Mouse (Mus musculus) lung, postnatal 0 days (tissue): Measurements from ENCODE around the gene Elmo1. TPM values are rescaled to one million over a fixed set of nuclear protein-coding genes. Genes with fewer than 3 reads are reported as not detected.

Experiments
- ATAC-seq: fragments of 200-750 bp; cut with Nextera tagmentation; 2 replicates; pipeline ENCODE4 v1.8.0; 2017; ENCODE audit warnings: moderate library complexity
- DNase-seq: peaks from one replicate; pipeline ENCODE4 v3.0.0-alpha.2; 2016; ENCODE audit warnings: low spot score
- H3K27ac ChIP-seq: fragments of 300-500 bp; sonication (generic); 2 replicates; pipeline ENCODE4 v1.5.1; 2014; ENCODE audit warnings: antibody characterized with exemption, mild to moderate bottlenecking, low read length, mixed read lengths
- H3K27me3 ChIP-seq: fragments of 300-500 bp; sonication (generic); replicated peaks from 2 replicates; pipeline ENCODE4 v1.6.1; 2014; ENCODE audit warnings: low read length, mixed read lengths; ENCODE audit not compliant: insufficient read depth
- H3K36me3 ChIP-seq: fragments of 300-500 bp; sonication (generic); 2 replicates; pipeline ENCODE4 v1.6.1; 2014; ENCODE audit warnings: low read length, mixed read lengths; ENCODE audit not compliant: insufficient read depth
- H3K4me1 ChIP-seq: fragments of 300-500 bp; sonication (generic); 2 replicates; pipeline ENCODE4 v1.6.1; 2014; ENCODE audit warnings: antibody characterized with exemption, low read depth, low read length, mixed read lengths; ENCODE audit not compliant: insufficient read depth
- H3K4me2 ChIP-seq: fragments of 300-500 bp; sonication (generic); replicated peaks from 2 replicates; pipeline ENCODE4 v1.6.1; 2014; ENCODE audit warnings: low read depth, mild to moderate bottlenecking, low read length, moderate library complexity, mixed read lengths
- H3K4me3 ChIP-seq: fragments of 300-500 bp; sonication (generic); 2 replicates; pipeline ENCODE4 v1.5.1; 2014; ENCODE audit warnings: low read depth, low read length
- H3K9ac ChIP-seq: fragments of 300-500 bp; sonication (generic); replicated peaks from 2 replicates; pipeline ENCODE4 v1.6.1; 2014; ENCODE audit warnings: low read depth, mild to moderate bottlenecking
- H3K9me3 ChIP-seq: fragments of 300-500 bp; sonication (generic); 2 replicates; pipeline ENCODE4 v1.6.1; 2016; ENCODE audit warnings: low read length, mixed read lengths
- CTCF ChIP-seq: IDR thresholded peaks from 2 replicates; pipeline ENCODE4 v1.5.1; 2016; ENCODE audit warnings: antibody characterized with exemption, mild to moderate bottlenecking
- EP300 ChIP-seq: IDR thresholded peaks from 2 replicates; pipeline ENCODE4 v1.6.1; 2016; ENCODE audit warnings: antibody characterized with exemption, mild to moderate bottlenecking, control low read depth
- WGBS: fragments of 180-500 bp; shearing (Covaris S2); extraction: QIAGEN DNeasy Blood & Tissue Kit; methylation state at CpG from one replicate; pipeline ENCODE4 v1.1.7; 2014; 5-methylcytosine and 5-hydroxymethylcytosine counted together
- polyA plus RNA-seq: library from polyadenylated mRNA; unstranded; fragments of >200 nt; fragmentation: Nextera tagmentation; extraction: Ambion mirVana; gene quantifications from 2 replicates; pipeline ENCODE4 v1.2.1, GENCODE M21; 2015

Elmo1 gene
- polyA plus RNA-seq, 1 experiment from 2014 or later = 20.8 TPM

DNA sequence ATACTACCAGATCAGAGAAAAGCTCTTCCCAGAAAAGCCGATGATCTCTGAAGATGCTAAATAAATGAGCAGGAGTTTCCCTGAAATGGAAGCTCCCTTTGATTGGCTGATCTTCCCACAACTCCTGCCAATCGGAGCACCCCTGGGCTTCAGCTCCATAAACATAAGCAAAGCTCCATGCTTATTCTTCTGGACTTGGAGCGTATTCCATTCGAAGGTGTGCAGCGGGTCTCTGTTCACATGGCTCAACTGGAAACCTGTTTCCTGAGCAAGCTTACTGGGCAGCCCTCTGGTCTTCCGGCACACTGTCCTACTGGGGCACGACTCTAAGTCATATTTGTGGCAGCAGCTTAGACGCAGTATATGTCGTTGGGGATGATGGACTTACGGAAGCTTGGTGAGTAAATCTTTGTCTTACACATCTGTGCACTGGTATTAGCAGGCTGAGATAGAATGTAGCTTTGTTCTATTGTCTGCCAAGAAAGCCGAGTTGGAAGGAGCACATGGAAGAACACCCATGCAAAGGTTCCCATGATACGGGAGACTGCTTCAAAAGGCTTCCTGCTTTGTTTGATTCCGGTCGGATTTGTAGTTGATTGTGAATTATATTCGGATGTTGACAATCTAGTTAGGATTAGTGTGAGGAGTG lies 382.6 kb downstream of the Elmo1 start:
- H3K27ac ChIP-seq = no peak overlapping the region
- H3K4me3 ChIP-seq = no peak overlapping the region
- TF ChIP-seq EP300 (no peak), CTCF (no peak)
- H3K9me3 ChIP-seq = no peaks in the 10 kb centered on the region
- ATAC-seq (no peak), DNase-seq (no peak)
- WGBS = 85% methylated on average over 15 of the region's 15 CpGs
- H3K27me3 ChIP-seq = no peaks in the 10 kb centered on the region
- no peak overlapping the region for H3K9ac ChIP-seq
- H3K36me3 ChIP-seq = no peaks in the 10 kb centered on the region
- H3K4me2 ChIP-seq = no peak overlapping the region
- H3K4me1 ChIP-seq = no peaks in the 10 kb centered on the region

DNA sequence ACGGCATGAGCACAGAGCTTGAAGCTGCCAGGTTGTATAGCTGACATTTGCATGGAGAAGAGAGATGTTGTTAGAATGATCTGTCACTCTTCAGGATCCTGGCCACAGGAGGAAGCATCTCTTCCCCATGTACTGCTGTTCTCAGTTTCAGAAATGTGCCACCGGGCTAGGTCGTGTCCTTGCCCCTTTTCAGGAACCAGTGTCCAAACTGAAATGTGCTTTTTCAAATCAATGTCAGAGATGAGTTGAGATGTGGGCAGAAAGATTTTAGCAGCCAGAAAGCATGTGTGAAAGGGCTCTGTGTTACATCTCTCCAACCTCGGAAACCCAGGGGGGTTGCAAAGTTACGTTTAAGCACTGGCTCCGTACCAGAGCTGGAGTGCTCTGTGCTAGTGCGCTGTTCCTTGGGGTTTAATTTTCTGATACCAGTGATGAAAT lies 383.3 kb downstream of the Elmo1 start:
- Histone ChIP-seq H3K4me1 (no peaks in the 10 kb centered on the region), H3K27ac (no peak overlapping the region), H3K4me3 (no peak overlapping the region), H3K27me3 (no peaks in the 10 kb centered on the region), H3K36me3 (no peaks in the 10 kb centered on the region), H3K4me2 (no peak overlapping the region), H3K9ac (no peak overlapping the region), H3K9me3 (no peaks in the 10 kb centered on the region)
- TF ChIP-seq EP300 (no peak), CTCF (no peak)
- 82% methylated on average over 7 of the region's 7 CpGs for WGBS
- DNase-seq (no peak), ATAC-seq (no peak)

DNA sequence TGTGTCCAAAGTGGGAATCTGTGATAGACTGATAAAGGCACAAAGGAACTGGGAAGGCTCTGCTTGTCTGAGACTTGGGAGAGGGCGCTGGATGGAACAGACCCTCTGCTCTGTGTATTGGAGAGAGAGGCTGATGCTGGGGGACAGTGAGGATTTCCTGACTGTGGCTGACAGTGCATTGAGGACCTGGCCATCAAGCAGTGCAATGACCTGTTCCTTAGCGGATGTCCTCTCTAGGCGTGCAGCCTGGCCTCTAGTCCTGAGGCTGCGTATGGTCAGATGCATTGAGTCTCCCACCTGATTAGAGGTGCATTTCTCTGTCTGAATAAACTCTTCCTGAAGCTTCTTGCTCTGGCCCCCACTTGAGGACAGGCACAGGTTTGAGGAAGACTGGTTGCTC lies 384.2 kb downstream of the Elmo1 start:
- Histone ChIP-seq H3K4me2 (no peak overlapping the region), H3K9me3 (no peaks in the 10 kb centered on the region), H3K9ac (no peak overlapping the region), H3K36me3 (no peaks in the 10 kb centered on the region), H3K27ac (no peak overlapping the region), H3K27me3 (no peaks in the 10 kb centered on the region), H3K4me3 (no peak overlapping the region), H3K4me1 (no peaks in the 10 kb centered on the region)
- no peak for DNase-seq
- no peak for ATAC-seq
- 88% methylated on average over 4 of the region's 4 CpGs for WGBS
- no peak for TF ChIP-seq EP300
- TF ChIP-seq CTCF = no peak

DNA sequence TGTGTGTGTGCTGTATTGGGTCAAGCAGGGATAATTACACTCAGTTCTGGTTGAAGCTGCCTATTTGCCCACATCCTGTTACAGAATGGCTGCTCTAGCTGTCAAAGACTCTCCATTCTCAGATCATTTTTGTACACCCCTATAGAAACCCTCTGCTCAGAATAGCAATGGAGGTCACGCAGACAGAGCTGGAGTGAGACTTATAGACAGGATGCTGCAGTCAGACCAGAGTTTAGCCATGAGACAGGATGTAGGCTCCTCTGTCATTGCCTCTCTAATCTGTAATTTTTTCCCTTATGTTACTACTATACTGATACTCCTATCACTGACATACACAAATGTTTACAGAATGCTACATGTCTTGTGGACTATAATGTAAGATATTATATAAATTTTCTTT lies 391.4 kb downstream of the Elmo1 start:
- WGBS = 73% methylated on average over 1 of the region's 1 CpGs
- DNase-seq = no peak
- ATAC-seq = no peak
- Histone ChIP-seq H3K27me3 (no peaks in the 10 kb centered on the region), H3K36me3 (no peaks in the 10 kb centered on the region), H3K4me3 (no peak overlapping the region), H3K4me2 (no peak overlapping the region), H3K4me1 (no peaks in the 10 kb centered on the region), H3K9ac (no peak overlapping the region), H3K27ac (no peak overlapping the region), H3K9me3 (no peaks in the 10 kb centered on the region)
- no peak for TF ChIP-seq CTCF
- TF ChIP-seq EP300 = no peak

DNA sequence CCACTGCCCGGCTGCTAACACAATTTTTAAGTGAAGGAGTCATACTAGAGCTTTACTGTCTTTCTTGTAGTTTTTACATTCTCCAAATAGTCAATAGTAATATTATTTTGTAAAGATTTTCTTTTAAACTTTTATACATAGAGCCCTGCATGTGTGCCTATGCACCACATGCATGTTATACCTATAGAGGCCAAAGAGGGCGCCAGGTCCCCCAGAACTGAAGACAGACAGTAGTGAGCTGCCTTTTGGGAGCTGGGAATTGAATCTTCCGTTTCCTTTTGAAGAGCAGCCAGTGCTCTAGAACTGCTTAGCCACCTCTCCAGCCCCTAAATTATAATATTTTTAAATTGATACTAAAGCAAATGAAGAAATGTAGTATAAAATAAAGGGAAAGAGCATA lies 398.7 kb downstream of the Elmo1 start:
- DNase-seq = no peak
- ATAC-seq = no peak
- no peaks in the 10 kb centered on the region for H3K27me3 ChIP-seq
- no peaks in the 10 kb centered on the region for H3K9me3 ChIP-seq
- H3K4me3 ChIP-seq = no peak overlapping the region
- TF ChIP-seq CTCF (peak; percentile 45), EP300 (no peak)
- H3K9ac ChIP-seq = no peak overlapping the region
- H3K36me3 ChIP-seq = no peaks in the 10 kb centered on the region
- H3K4me2 ChIP-seq = no peak overlapping the region
- 69% methylated on average over 3 of the region's 3 CpGs for whole genome bisulfite sequencing
- no peak overlapping the region for H3K27ac ChIP-seq
- H3K4me1 ChIP-seq = peaks cover 6% of the 10 kb centered on the region; the same call in 1 of the 2 replicates

DNA sequence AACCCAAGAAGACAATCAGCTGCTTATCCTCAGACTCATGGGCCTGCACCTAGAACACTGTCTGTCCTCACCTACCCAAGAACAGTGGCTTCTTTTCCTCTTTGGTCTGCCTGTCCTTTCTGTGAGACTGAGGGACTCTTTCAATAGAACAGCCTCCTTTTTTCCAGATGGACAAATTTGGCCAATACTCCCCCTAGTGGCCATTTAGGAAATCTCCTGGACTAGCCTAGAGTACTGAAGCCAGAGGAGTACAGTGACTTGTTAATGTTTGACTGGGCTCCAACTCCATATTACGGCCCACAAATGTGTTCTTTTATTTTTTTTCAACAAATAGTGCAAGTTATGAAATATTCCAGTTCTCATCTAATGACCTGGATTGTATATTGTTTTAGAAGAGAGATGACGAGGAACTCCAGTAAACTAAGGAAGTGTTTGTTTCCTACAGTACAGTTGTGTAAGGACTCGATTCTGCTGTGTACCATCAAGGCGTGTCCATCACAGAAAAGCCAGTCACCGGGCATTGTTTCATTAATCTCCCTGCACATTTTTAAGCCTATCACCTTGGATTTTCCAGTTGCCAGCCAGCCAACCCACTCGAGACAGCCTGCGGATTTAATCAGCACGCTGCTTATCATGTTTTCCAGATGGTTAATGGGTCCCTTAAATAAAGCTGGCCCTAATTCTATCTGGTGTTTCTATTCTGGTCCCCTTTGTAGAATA lies 399.5 kb downstream of the Elmo1 start:
- Histone ChIP-seq H3K4me3 (no peak overlapping the region), H3K36me3 (no peaks in the 10 kb centered on the region), H3K4me2 (no peak overlapping the region), H3K9me3 (no peaks in the 10 kb centered on the region), H3K4me1 (peaks cover 6% of the 10 kb centered on the region; the same call in 1 of the 2 replicates), H3K27ac (no peak overlapping the region), H3K27me3 (no peaks in the 10 kb centered on the region), H3K9ac (no peak overlapping the region)
- 49% methylated on average over 8 of the region's 8 CpGs for WGBS
- DNase-seq (peak; percentile 80), ATAC-seq (peak; percentile 64)
- TF ChIP-seq EP300 = no peak
- peak; percentile 80 for TF ChIP-seq CTCF
